Mouse (Mus musculus): ENCODE data around the gene Gnb5.

Gene Gnb5

DNA sequence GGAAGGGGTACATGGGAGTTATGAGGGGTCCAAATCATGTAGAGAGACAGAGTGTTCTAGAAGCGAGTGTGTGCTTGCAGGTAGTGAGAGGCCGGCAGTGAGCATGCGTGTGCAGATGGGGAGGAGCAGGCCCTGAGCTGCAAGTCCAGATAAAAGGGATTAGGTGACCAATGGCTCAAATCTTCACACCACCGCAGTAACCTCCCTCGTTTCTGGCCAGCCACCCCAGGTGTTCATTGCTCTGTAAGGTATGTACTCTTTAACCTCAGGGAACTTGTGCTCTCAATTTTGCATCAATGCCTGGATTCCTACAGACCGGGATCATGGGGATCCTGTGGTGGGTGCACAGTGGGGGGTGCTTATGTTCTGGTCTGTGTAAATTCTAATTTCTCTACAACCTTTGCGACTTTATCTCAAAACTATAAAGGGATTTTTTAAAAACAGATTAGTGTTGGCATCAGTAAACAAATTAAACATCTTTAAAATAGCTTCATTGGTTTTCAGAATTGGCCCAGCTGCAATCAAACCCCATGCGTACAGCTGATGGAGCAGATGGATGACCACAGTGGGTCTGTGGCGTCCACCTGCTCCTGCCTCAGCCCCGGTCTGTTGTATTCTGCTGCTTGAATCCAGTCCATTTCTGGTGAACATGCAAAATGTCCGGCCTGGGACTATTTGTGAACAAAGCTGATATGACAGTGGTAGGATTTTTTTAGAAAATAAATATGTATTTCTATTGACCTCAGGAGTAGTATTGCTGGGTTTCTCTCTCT lies at the start of gene Gnb5:
Gene Gnb5 (plus strand): TSS at position 163 of the 773 bp plus-strand sequence.
- no peak for DNase-seq (ENCODE audit: low read depth, low spot score)
- Histone ChIP-seq H3K36me3 (ENCODE audit: control insufficient read depth, insufficient read depth, low read length, poor library complexity, severe bottlenecking) (no peaks in the 10 kb centered on the region), H3K27me3 (ENCODE audit: control insufficient read depth, insufficient read depth, low read length, poor library complexity, severe bottlenecking) (no peaks in the 10 kb centered on the region)

DNA sequence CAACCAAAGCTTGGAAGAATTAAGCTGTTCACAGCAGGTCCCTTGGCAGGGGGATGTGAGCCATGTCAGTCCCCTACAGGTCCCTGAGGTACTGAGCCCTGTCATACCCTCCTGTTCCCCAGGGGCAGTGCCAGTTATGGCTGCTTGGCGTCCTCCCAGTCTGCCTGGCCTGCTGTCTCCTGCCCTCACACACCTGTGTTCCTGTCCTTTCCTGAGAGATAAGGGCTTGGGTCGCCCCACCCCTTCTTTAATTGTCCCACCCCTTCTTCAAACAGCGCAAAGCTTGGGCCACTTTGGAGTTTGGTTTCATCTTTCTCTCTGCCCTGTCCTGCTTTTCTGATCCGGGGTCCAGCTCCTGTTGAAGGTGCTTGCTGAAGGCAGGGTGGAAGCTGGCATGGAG lies 47.3 kb upstream of the Gnb5 start:
- no peak for DNase-seq (ENCODE audit: low read depth, low spot score)
- H3K36me3 ChIP-seq (ENCODE audit: control insufficient read depth, insufficient read depth, low read length, poor library complexity, severe bottlenecking) = no peaks in the 10 kb centered on the region

DNA sequence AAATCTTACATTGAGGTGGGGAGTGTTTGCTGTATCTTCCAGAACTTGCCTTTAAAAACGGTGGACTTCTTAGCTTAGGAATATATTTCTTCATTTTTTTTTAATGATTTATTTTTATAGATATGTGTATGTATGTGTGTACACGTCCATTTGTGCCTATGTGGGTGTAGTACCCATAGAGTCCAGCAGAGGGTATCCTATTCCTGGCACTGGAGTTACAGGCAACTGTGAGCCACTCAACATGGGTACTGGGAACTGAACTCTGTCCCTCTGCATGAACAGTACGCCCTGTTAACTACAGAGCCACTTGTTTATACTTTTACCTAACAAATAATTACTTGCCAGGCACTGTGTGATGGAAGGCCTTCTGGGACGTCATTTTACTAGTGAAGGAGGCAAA lies 46.4 kb upstream of the Gnb5 start:
- Histone ChIP-seq H3K36me3 (ENCODE audit: control insufficient read depth, insufficient read depth, low read length, poor library complexity, severe bottlenecking) (no peaks in the 10 kb centered on the region), H3K27me3 (ENCODE audit: control insufficient read depth, insufficient read depth, low read length, poor library complexity, severe bottlenecking) (no peaks in the 10 kb centered on the region; the same call in 1 of the 2 replicates)
- DNase-seq (ENCODE audit: low read depth, low spot score) = peak; percentile 49

More for the DNA sequence above, 47.3 kb upstream of the Gnb5 start:
- no peaks in the 10 kb centered on the region; the same call in 1 of the 2 replicates for H3K27me3 ChIP-seq (ENCODE audit: control insufficient read depth, insufficient read depth, low read length, poor library complexity, severe bottlenecking)

GRCm38 (mm10) chr9:75261332-75261872 lies 44.7 kb upstream of the Gnb5 start:
- no peaks in the 10 kb centered on the region for H3K36me3 ChIP-seq (ENCODE audit: control insufficient read depth, insufficient read depth, low read length, poor library complexity, severe bottlenecking)
- no peak for DNase-seq (ENCODE audit: low read depth, low spot score)
- H3K27me3 ChIP-seq (ENCODE audit: control insufficient read depth, insufficient read depth, low read length, poor library complexity, severe bottlenecking) = no peaks in the 10 kb centered on the region; the same call in 1 of the 2 replicates

GRCm38 (mm10) chr9:75262235-75262826 lies 43.8 kb upstream of the Gnb5 start:
- DNase-seq (ENCODE audit: low read depth, low spot score) = peak; percentile 72
- Histone ChIP-seq H3K27me3 (ENCODE audit: control insufficient read depth, insufficient read depth, low read length, poor library complexity, severe bottlenecking) (no peaks in the 10 kb centered on the region; the same call in 1 of the 2 replicates), H3K36me3 (ENCODE audit: control insufficient read depth, insufficient read depth, low read length, poor library complexity, severe bottlenecking) (no peaks in the 10 kb centered on the region)

GRCm38 (mm10) chr9:75264008-75264718 lies 41.9 kb upstream of the Gnb5 start:
- no peak for DNase-seq (ENCODE audit: low read depth, low spot score)
- no peaks in the 10 kb centered on the region for H3K27me3 ChIP-seq (ENCODE audit: control insufficient read depth, insufficient read depth, low read length, poor library complexity, severe bottlenecking)
- H3K36me3 ChIP-seq (ENCODE audit: control insufficient read depth, insufficient read depth, low read length, poor library complexity, severe bottlenecking) = no peaks in the 10 kb centered on the region

- H3K36me3 ChIP-seq (ENCODE audit: control insufficient read depth, insufficient read depth, low read length, poor library complexity, severe bottlenecking) = no peaks in the 10 kb centered on the region
- no peaks in the 10 kb centered on the region for H3K27me3 ChIP-seq (ENCODE audit: control insufficient read depth, insufficient read depth, low read length, poor library complexity, severe bottlenecking)
These were observed 38.9 kb upstream of the Gnb5 start for GRCm38 (mm10) chr9:75267147-75267546.

DNA sequence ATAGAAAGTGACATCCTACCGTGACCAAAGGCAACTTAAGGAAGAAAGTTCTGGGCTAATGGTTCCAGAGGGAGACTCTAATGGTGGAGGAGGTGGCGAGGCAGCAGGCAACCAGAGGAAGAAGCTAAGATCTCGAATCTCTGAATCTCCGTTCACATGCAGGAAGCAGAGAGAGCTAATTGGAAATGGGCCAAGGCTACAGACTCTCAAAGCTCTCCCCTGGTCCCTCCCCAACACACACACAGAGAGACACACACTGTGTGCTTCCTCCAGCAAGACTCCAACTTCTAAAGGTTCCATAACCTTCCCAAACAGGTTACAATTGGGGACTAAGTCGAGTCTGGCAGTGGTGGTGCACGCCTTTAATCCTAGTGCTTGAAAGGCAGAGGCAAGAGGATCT lies 35.7 kb upstream of the Gnb5 start:
- no peaks in the 10 kb centered on the region for H3K27me3 ChIP-seq (ENCODE audit: control insufficient read depth, insufficient read depth, low read length, poor library complexity, severe bottlenecking)
- no peak for DNase-seq (ENCODE audit: low read depth, low spot score)
- H3K36me3 ChIP-seq (ENCODE audit: control insufficient read depth, insufficient read depth, low read length, poor library complexity, severe bottlenecking) = no peaks in the 10 kb centered on the region

More at GRCm38 (mm10) chr9:75267147-75267546, 38.9 kb upstream of the Gnb5 start:
- DNase-seq (ENCODE audit: low read depth, low spot score) = no peak

DNA sequence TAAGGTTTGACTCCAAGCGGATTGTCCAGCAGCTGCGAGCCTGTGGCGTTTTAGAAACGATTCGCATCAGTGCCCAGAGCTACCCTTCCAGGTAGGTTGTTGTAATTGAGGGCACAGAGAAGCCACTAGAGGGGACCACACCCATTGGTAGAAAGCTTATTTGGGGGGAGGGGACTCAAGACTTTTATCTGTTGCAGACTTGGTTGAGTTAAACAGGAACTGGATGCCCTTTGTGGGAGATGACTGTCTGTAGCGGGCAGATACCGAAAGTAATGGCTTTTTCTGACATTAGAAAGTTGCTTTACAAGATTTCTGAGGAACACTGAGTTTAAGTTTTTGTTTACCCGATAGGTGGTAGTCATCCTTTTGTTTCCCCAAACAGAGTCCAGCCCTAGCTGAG lies 34.5 kb upstream of the Gnb5 start:
- DNase-seq (ENCODE audit: low read depth, low spot score) = no peak
- Histone ChIP-seq H3K27me3 (ENCODE audit: control insufficient read depth, insufficient read depth, low read length, poor library complexity, severe bottlenecking) (no peaks in the 10 kb centered on the region), H3K36me3 (ENCODE audit: control insufficient read depth, insufficient read depth, low read length, poor library complexity, severe bottlenecking) (no peaks in the 10 kb centered on the region)

DNA sequence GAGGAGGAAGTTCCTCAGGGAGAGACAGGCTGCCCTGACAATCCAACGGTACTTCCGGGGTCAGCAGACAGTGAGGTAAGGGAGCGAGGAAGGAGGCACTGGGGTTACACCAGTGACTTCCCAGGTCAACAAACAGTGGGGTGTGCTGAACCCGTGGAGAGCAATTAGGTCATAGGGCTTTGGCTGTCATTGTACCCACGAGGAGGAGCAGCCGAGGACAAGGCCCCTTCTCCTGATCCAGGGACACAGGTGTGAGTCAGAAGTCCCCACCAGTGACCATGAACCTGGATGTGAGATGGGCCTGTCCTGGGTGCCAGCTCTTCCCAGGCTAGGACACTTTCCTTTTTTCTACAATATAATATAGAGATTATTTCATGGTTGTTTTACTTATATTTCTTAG lies 32.4 kb upstream of the Gnb5 start:
- no peak for DNase-seq (ENCODE audit: low read depth, low spot score)
- no peaks in the 10 kb centered on the region for H3K27me3 ChIP-seq (ENCODE audit: control insufficient read depth, insufficient read depth, low read length, poor library complexity, severe bottlenecking)
- no peaks in the 10 kb centered on the region for H3K36me3 ChIP-seq (ENCODE audit: control insufficient read depth, insufficient read depth, low read length, poor library complexity, severe bottlenecking)

GRCm38 (mm10) chr9:75274486-75274885 lies 31.6 kb upstream of the Gnb5 start:
- Histone ChIP-seq H3K27me3 (ENCODE audit: control insufficient read depth, insufficient read depth, low read length, poor library complexity, severe bottlenecking) (no peaks in the 10 kb centered on the region), H3K36me3 (ENCODE audit: control insufficient read depth, insufficient read depth, low read length, poor library complexity, severe bottlenecking) (no peaks in the 10 kb centered on the region)
- no peak for DNase-seq (ENCODE audit: low read depth, low spot score)

DNA sequence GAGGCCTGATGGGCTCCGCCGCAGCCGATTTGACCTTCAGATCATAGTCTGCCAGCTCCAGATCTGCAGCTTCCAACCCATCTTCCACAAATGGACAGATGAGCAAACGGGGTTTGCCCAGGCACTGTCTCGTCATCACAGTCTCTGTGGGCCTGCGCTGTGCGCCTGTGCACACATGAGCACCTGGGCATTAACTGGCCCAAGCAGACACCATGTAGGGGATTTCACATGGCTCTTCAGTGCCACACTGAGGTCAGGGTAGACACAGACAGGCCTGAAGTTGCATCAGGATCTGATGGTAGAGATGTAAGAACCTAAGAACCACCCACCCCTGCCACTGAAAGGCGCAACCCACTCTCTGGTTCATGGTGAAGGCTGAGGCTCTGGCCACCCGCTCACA lies 31.0 kb upstream of the Gnb5 start:
- DNase-seq (ENCODE audit: low read depth, low spot score) = no peak
- Histone ChIP-seq H3K36me3 (ENCODE audit: control insufficient read depth, insufficient read depth, low read length, poor library complexity, severe bottlenecking) (no peaks in the 10 kb centered on the region), H3K27me3 (ENCODE audit: control insufficient read depth, insufficient read depth, low read length, poor library complexity, severe bottlenecking) (no peaks in the 10 kb centered on the region)

- H3K36me3 ChIP-seq (ENCODE audit: control insufficient read depth, insufficient read depth, low read length, poor library complexity, severe bottlenecking) = no peaks in the 10 kb centered on the region
- DNase-seq (ENCODE audit: low read depth, low spot score) = peak; percentile 68
- H3K27me3 ChIP-seq (ENCODE audit: control insufficient read depth, insufficient read depth, low read length, poor library complexity, severe bottlenecking) = no peaks in the 10 kb centered on the region
These were observed 25.3 kb upstream of the Gnb5 start for GRCm38 (mm10) chr9:75280814-75281213.

DNA sequence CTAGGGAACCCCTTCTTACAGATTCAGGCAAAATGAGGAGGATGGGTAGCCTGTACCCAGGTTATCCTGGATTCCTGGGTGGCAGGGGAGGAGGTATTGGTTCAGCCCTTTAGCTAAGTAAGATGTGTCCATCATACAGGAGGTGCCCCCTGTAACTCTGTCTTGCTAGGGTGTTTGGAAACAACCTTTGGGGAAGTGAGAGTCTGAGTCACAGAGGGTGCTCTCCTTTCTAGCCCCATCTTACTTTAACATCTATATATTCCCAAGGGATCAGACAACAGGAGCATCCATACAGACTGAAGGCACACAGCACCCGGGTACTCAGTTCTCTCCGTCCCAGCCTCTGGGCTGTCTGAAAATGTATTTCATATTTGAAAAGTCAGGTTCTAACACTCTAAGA lies 23.9 kb upstream of the Gnb5 start:
- H3K27me3 ChIP-seq (ENCODE audit: control insufficient read depth, insufficient read depth, low read length, poor library complexity, severe bottlenecking) = no peaks in the 10 kb centered on the region
- peak; percentile 37 for DNase-seq (ENCODE audit: low read depth, low spot score)
- H3K36me3 ChIP-seq (ENCODE audit: control insufficient read depth, insufficient read depth, low read length, poor library complexity, severe bottlenecking) = no peaks in the 10 kb centered on the region

GRCm38 (mm10) chr9:75282830-75283229 lies 23.3 kb upstream of the Gnb5 start:
- peak; percentile 75 for DNase-seq (ENCODE audit: low read depth, low spot score)
- H3K36me3 ChIP-seq (ENCODE audit: control insufficient read depth, insufficient read depth, low read length, poor library complexity, severe bottlenecking) = no peaks in the 10 kb centered on the region
- no peaks in the 10 kb centered on the region for H3K27me3 ChIP-seq (ENCODE audit: control insufficient read depth, insufficient read depth, low read length, poor library complexity, severe bottlenecking)

Data from splenic B cell, adult 2 months (primary cell).